Mouse (Mus musculus): ENCODE results near the gene Sec13. TPM values are rescaled to one million over a fixed set of nuclear protein-coding genes. Genes with fewer than 3 reads are reported as not detected.

Gene Sec13
- total RNA-seq, 2 experiments from 2014 or later, result 61.1 to 64.3 TPM

Small RNA genes within 50 kb of the gene (microRNA-seq; reads per million reads assigned to microRNA genes)
- gene Mir7042, result 0 to 0.36 reads per million in 2 experiments

Other genes starting within 250 kb of the Sec13 start
- not detected for gene Prrt3, start 238.8 kb downstream of the Sec13 start, total RNA-seq (2021)
- gene Emc3, start 209.1 kb downstream of the Sec13 start, total RNA-seq (2021), result 10 to 100 TPM; 52.9 to 55.7 TPM
- gene Fancd2, start 209.1 kb downstream of the Sec13 start, total RNA-seq (2021), result under 1 TPM; 0.20 to 0.30 TPM
- not detected for gene Fancd2os, start 140.0 kb downstream of the Sec13 start, total RNA-seq (2021)
- gene Brk1, start 136.0 kb downstream of the Sec13 start, total RNA-seq (2021), result 10 to 100 TPM; 36.3 to 37.5 TPM
- 1 to 10 TPM; 3.5 to 4.5 TPM for gene Vhl, start 116.8 kb downstream of the Sec13 start, total RNA-seq (2021)
- 1 to 10 TPM; 3.1 to 3.9 TPM for gene Irak2, start 102.3 kb downstream of the Sec13 start, total RNA-seq (2021)
- 10 to 100 TPM; 30.5 to 39.6 TPM for gene Tatdn2, start 43.7 kb downstream of the Sec13 start, total RNA-seq (2021)
- gene Ghrl, start 20.9 kb downstream of the Sec13 start, total RNA-seq (2021), result not detected